Mouse (Mus musculus): ENCODE results near the gene Pik3ap1. TPM values are rescaled to one million over a fixed set of nuclear protein-coding genes. Genes with fewer than 3 reads are reported as not detected.
"Not testable (repeated sequence)": the region's sequence is repeated elsewhere in the genome, so short reads cannot be mapped to it uniquely, and the experiment has no call there.

Gene Pik3ap1
- 0.77 and 1.6 TPM in 2 replicates for polyA plus RNA-seq (2014; fragmentation: Nextera tagmentation; extraction: Ambion mirVana)

DNA sequence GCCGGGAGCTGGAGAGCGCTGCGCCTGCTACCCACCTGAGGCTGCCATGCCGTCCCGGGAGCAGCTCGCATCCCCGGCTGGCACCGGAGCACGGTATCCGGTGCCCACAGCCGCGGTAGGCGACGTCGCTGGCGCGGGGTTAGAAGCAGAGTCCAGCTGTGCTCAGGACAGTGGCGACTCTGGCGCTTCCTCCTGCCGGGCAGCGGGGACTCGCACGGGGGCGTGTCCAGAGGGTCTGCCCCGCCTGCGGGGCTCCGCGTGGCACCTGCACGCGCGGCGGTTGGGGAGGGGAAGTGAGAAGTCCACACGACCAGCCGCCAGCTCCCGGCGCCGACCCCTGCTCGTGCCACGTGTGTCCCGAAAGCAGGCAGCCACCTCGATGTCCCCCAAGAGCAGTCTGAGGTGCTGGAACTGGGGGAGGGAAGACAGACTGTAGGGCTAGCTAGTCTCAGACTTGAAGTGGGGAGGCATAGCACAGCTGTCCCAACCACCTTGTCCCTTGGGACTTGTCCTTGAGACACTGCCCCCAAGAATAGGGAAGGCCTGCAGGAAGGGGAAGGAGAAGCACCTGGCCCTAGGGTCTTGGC, at the start of gene Pik3ap1:
TSS of gene Pik3ap1 (minus strand) at position 181 of the 587 bp plus-strand sequence.
- H3K4me1 ChIP-seq (ENCODE audit: control insufficient read depth, insufficient read depth, low read length): peaks cover 4% of the 10 kb centered on the region; the same call in 1 of the 2 replicates
- no peaks in the 10 kb centered on the region for H3K9me3 ChIP-seq (ENCODE audit: control insufficient read depth, low read length)
- H3K27ac ChIP-seq (ENCODE audit: low read depth, low read length): no peak within 1 kb of the TSS
- peaks cover 4% of the 10 kb centered on the region; the same call in 1 of the 2 replicates for H3K27me3 ChIP-seq (ENCODE audit: control insufficient read depth, insufficient read depth, low read length)
- H3K4me3 ChIP-seq (ENCODE audit: low read length): peak within 1 kb of the TSS; percentile 52
- H3K4me2 ChIP-seq (replicated peaks; ENCODE audit: low read depth, low read length): peak within 1 kb of the TSS; percentile 95
- H3K9ac ChIP-seq (ENCODE audit: low read depth, low read length): peak within 1 kb of the TSS; percentile 48
- H3K36me3 ChIP-seq (ENCODE audit: control insufficient read depth, insufficient read depth, low read length): no peaks in the 10 kb centered on the region
- under 1% methylated on average over 37 of the region's 41 CpGs for WGBS
- peak; percentile 72; the same call in 1 of the 2 replicates for ATAC-seq (ENCODE audit: low FRiP score, low TSS enrichment)

DNA sequence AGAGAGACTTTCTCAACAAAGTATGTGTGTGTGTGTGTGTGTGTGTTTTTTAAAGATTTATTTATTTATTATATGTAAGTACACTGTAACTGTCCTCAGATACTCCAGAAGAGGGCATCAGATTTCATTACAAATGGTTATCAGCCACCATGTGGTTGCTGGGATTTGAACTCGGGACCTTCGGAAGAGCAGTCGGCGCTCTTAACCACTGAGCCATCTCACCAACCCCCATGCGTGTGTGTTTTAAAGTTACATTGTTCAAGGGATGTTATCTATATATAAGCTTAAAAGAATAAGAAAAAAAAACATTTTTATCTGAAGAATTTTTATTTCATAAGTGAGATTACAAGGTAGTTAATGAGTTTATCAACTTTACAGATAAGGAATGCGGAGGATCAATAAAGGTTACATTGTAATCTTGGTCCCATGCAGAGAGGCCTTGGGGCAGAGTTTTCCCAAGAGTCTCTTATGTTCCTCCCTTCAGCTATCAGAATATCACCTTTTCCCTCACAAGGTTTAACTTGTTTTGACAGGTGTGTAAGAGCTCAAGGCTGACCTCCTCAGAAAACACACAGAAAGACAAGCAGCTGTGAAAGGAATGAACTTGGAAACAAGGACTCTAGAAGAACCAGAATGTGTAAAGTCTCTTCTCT, 46.7 kb upstream of the Pik3ap1 start:
- not testable (repeated sequence) for H3K36me3 ChIP-seq (ENCODE audit: control insufficient read depth, insufficient read depth, low read length); H3K4me3 ChIP-seq (ENCODE audit: low read length); H3K9ac ChIP-seq (ENCODE audit: low read depth, low read length); H3K9me3 ChIP-seq (ENCODE audit: control insufficient read depth, low read length); H3K27ac ChIP-seq (ENCODE audit: low read depth, low read length); H3K27me3 ChIP-seq (ENCODE audit: control insufficient read depth, insufficient read depth, low read length); H3K4me2 ChIP-seq (replicated peaks; ENCODE audit: low read depth, low read length); ATAC-seq (ENCODE audit: low FRiP score, low TSS enrichment); H3K4me1 ChIP-seq (ENCODE audit: control insufficient read depth, insufficient read depth, low read length)
- WGBS: no CpG with 5 or more reads among the region's 6 CpGs

DNA sequence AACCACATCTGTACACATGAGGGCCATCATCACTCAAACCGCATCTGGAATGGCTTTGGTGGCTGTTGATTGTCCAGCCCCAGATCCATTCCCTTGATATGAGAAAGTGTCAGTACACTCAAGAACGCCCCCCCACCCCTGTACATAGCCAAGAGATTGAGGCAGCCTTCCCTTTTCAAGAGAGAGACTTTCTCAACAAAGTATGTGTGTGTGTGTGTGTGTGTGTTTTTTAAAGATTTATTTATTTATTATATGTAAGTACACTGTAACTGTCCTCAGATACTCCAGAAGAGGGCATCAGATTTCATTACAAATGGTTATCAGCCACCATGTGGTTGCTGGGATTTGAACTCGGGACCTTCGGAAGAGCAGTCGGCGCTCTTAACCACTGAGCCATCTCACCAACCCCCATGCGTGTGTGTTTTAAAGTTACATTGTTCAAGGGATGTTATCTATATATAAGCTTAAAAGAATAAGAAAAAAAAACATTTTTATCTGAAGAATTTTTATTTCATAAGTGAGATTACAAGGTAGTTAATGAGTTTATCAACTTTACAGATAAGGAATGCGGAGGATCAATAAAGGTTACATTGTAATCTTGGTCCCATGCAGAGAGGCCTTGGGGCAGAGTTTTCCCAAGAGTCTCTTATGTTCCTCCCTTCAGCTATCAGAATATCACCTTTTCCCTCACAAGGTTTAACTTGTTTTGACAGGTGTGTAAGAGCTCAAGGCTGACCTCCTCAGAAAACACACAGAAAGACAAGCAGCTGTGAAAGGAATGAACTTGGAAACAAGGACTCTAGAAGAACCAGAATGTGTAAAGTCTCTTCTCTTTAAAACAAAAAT, 41.2 kb upstream of the Pik3ap1 start:
- not testable (repeated sequence) for ATAC-seq (ENCODE audit: low FRiP score, low TSS enrichment)

DNA sequence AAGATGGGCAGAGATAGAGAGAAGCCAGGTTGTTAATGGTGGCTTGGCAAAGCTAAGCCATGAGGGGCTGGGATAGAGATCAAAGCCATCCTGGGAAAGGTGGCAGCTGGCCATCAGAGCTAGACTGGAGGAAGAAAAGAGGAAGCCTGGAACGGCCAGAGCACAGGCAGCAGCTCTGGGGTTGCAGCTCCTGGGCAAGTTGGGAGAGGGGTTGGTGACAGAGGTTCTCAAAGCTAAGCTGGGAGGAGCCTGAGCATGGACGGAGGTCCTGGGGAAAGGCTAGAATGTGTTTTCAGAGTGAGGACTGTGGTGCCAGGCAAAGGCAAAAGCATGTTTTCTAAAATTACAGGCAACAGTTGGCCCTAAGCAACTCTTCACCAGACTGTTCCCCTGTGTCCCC, 36.4 kb upstream of the Pik3ap1 start:
- Histone ChIP-seq H3K9me3 (ENCODE audit: control insufficient read depth, low read length) (0 out of 2 replicates have a peak, but pooled peaks cover 3% of the 10 kb centered on the region), H3K4me2 (replicated peaks; ENCODE audit: low read depth, low read length) (no peak overlapping the region), H3K27ac (ENCODE audit: low read depth, low read length) (no peak overlapping the region), H3K4me1 (ENCODE audit: control insufficient read depth, insufficient read depth, low read length) (no peaks in the 10 kb centered on the region), H3K36me3 (ENCODE audit: control insufficient read depth, insufficient read depth, low read length) (no peaks in the 10 kb centered on the region), H3K4me3 (ENCODE audit: low read length) (no peak overlapping the region), H3K9ac (ENCODE audit: low read depth, low read length) (no peak overlapping the region), H3K27me3 (ENCODE audit: control insufficient read depth, insufficient read depth, low read length) (no peaks in the 10 kb centered on the region)
- no peak for ATAC-seq (ENCODE audit: low FRiP score, low TSS enrichment)
- 41% methylated on average over 2 of the region's 2 CpGs for WGBS

More for the DNA sequence above, 41.2 kb upstream of the Pik3ap1 start:
- H3K9ac ChIP-seq (ENCODE audit: low read depth, low read length); H3K4me2 ChIP-seq (replicated peaks; ENCODE audit: low read depth, low read length); H3K4me1 ChIP-seq (ENCODE audit: control insufficient read depth, insufficient read depth, low read length); H3K27ac ChIP-seq (ENCODE audit: low read depth, low read length); H3K4me3 ChIP-seq (ENCODE audit: low read length); H3K36me3 ChIP-seq (ENCODE audit: control insufficient read depth, insufficient read depth, low read length); H3K27me3 ChIP-seq (ENCODE audit: control insufficient read depth, insufficient read depth, low read length); H3K9me3 ChIP-seq (ENCODE audit: control insufficient read depth, low read length): not testable (repeated sequence)
- WGBS: no CpG with 5 or more reads among the region's 8 CpGs

DNA sequence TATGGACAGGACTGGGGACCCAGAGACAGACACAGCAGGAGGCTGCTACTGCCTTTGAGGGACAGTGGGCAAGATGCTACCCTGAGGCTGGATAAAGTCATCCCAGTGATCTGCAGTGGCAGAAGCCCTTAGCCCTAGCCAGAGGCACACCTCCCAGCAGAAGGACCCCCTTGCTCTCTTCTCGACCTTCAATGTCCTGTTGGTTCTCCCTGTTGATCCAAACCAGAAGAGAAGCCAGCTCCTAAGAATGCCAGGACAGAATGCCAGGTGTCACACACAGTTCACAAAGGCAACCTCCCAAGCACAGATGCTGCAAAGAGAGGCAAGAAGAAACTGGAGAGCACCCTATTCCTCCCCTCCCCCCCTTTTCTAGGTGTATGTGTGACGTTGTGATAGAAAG, 33.9 kb upstream of the Pik3ap1 start:
- Histone ChIP-seq H3K4me3 (ENCODE audit: low read length) (no peak overlapping the region), H3K4me1 (ENCODE audit: control insufficient read depth, insufficient read depth, low read length) (no peaks in the 10 kb centered on the region), H3K9me3 (ENCODE audit: control insufficient read depth, low read length) (0 out of 2 replicates have a peak, but pooled peaks cover 1% of the 10 kb centered on the region), H3K4me2 (replicated peaks; ENCODE audit: low read depth, low read length) (no peak overlapping the region), H3K27ac (ENCODE audit: low read depth, low read length) (no peak overlapping the region), H3K27me3 (ENCODE audit: control insufficient read depth, insufficient read depth, low read length) (no peaks in the 10 kb centered on the region), H3K36me3 (ENCODE audit: control insufficient read depth, insufficient read depth, low read length) (no peaks in the 10 kb centered on the region), H3K9ac (ENCODE audit: low read depth, low read length) (no peak overlapping the region)
- ATAC-seq (ENCODE audit: low FRiP score, low TSS enrichment): no peak
- 78% methylated on average over 2 of the region's 2 CpGs for WGBS

DNA sequence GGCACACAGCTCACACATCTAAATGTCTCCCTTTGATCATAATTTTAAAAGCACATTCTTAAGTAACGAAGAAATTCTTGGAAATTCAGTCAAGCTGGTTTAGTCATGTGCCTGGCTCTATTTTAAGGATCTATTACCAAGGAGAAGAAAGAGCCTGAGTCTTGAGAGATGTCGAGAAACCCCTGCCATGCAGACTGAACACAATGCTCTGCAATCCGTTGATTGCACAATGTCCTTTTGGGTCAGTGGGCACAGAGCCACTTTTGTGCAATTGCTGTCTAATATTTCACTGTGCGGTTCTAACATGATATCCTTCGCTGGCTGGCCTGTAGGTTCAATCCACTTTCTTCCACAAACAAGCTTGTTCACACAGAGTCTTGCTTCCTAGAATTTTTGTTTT, 33.1 kb upstream of the Pik3ap1 start:
- 53% methylated on average over 5 of the region's 5 CpGs for WGBS

DNA sequence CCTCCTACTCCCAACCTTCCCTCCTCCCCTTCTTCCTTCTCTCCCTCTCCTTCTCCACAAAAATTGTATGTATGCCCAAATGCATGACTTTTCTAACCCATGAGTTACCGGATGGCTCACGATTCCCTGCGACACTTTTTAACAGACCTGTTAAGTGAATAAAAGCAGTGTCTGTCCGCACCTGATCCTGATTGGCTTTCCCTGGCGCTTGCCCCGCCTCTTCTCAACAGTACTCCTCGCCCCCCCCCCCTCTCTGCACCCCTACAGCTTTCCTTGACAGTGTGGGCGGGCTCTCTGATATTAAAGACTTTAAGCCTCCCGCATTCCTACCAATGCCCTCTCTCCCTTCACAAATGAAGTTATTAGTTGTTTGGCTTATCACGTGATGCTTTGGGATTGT, 31.3 kb upstream of the Pik3ap1 start:
- Histone ChIP-seq H3K4me1 (ENCODE audit: control insufficient read depth, insufficient read depth, low read length) (no peaks in the 10 kb centered on the region), H3K9ac (ENCODE audit: low read depth, low read length) (no peak overlapping the region), H3K27ac (ENCODE audit: low read depth, low read length) (no peak overlapping the region), H3K27me3 (ENCODE audit: control insufficient read depth, insufficient read depth, low read length) (no peaks in the 10 kb centered on the region), H3K4me3 (ENCODE audit: low read length) (no peak overlapping the region), H3K4me2 (replicated peaks; ENCODE audit: low read depth, low read length) (no peak overlapping the region), H3K9me3 (ENCODE audit: control insufficient read depth, low read length) (no peaks in the 10 kb centered on the region), H3K36me3 (ENCODE audit: control insufficient read depth, insufficient read depth, low read length) (no peaks in the 10 kb centered on the region)
- WGBS: 48% methylated on average over 10 of the region's 10 CpGs
- ATAC-seq (ENCODE audit: low FRiP score, low TSS enrichment): no peak

More for the DNA sequence above, 33.1 kb upstream of the Pik3ap1 start:
- no peak for ATAC-seq (ENCODE audit: low FRiP score, low TSS enrichment)
- no peak overlapping the region for H3K4me2 ChIP-seq (replicated peaks; ENCODE audit: low read depth, low read length)
- H3K27ac ChIP-seq (ENCODE audit: low read depth, low read length): no peak overlapping the region
- H3K4me1 ChIP-seq (ENCODE audit: control insufficient read depth, insufficient read depth, low read length): no peaks in the 10 kb centered on the region
- H3K9ac ChIP-seq (ENCODE audit: low read depth, low read length): no peak overlapping the region
- no peaks in the 10 kb centered on the region for H3K27me3 ChIP-seq (ENCODE audit: control insufficient read depth, insufficient read depth, low read length)
- H3K4me3 ChIP-seq (ENCODE audit: low read length): no peak overlapping the region
- H3K9me3 ChIP-seq (ENCODE audit: control insufficient read depth, low read length): no peaks in the 10 kb centered on the region
- H3K36me3 ChIP-seq (ENCODE audit: control insufficient read depth, insufficient read depth, low read length): no peaks in the 10 kb centered on the region

DNA sequence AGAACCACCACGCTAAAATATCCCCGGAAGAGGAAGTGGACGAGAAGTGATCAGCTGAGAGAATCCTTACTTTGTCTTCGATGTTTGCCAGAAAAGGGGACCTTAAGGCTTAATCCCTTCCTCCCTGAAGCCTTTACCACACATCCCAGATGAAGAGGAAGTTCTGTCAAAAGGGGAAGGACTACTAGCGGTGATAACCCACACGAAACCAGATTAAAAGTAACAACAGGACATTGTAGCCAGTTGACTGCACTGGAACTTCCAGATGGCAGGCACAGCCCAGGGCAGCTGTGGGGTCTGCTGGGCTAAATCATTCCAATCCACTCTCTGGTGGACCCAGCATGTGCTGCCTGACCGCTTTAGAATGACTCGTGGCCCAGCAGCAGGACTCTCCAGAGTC, 17.7 kb upstream of the Pik3ap1 start:
- Histone ChIP-seq H3K9ac (ENCODE audit: low read depth, low read length) (no peak overlapping the region), H3K4me1 (ENCODE audit: control insufficient read depth, insufficient read depth, low read length) (no peaks in the 10 kb centered on the region), H3K36me3 (ENCODE audit: control insufficient read depth, insufficient read depth, low read length) (no peaks in the 10 kb centered on the region), H3K27me3 (ENCODE audit: control insufficient read depth, insufficient read depth, low read length) (no peaks in the 10 kb centered on the region), H3K27ac (ENCODE audit: low read depth, low read length) (no peak overlapping the region), H3K4me2 (replicated peaks; ENCODE audit: low read depth, low read length) (no peak overlapping the region), H3K9me3 (ENCODE audit: control insufficient read depth, low read length) (no peaks in the 10 kb centered on the region), H3K4me3 (ENCODE audit: low read length) (no peak overlapping the region)
- WGBS: 91% methylated on average over 8 of the region's 8 CpGs
- ATAC-seq (ENCODE audit: low FRiP score, low TSS enrichment): no peak

DNA sequence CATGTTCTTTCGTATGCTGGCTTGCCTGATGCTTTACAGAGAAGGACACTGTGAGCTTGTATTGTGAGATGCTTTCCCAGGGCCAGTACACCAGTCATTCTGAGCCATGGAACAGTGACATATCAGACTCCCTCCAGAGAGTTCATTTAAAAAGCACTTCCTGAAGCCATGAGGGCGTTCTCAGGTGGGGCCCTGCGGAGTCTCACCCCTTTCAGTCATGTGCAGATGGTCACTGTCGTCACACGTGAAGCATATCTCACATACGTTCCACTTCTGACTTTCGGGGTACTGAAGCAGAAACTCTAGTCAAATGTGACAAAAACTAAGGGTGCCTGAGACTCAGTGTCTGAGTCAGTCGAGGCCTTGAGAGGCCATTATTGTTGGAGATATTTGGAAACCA, 6.0 kb upstream of the Pik3ap1 start:
- Histone ChIP-seq H3K4me1 (ENCODE audit: control insufficient read depth, insufficient read depth, low read length) (no peaks in the 10 kb centered on the region), H3K4me2 (replicated peaks; ENCODE audit: low read depth, low read length) (no peak overlapping the region), H3K9me3 (ENCODE audit: control insufficient read depth, low read length) (no peaks in the 10 kb centered on the region), H3K27ac (ENCODE audit: low read depth, low read length) (no peak overlapping the region), H3K4me3 (ENCODE audit: low read length) (no peak overlapping the region), H3K9ac (ENCODE audit: low read depth, low read length) (no peak overlapping the region), H3K36me3 (ENCODE audit: control insufficient read depth, insufficient read depth, low read length) (no peaks in the 10 kb centered on the region), H3K27me3 (ENCODE audit: control insufficient read depth, insufficient read depth, low read length) (no peaks in the 10 kb centered on the region)
- 74% methylated on average over 8 of the region's 8 CpGs for WGBS
- no peak for ATAC-seq (ENCODE audit: low FRiP score, low TSS enrichment)

All from kidney, embryonic 14.5 days (tissue).